Mouse (Mus musculus): Measurements from ENCODE around the gene Tmem221. TPM values are rescaled to one million over a fixed set of nuclear protein-coding genes. Genes with fewer than 3 reads are reported as not detected.

The Tmem221 gene
- polyA plus RNA-seq, 1 experiment from 2014 or later, result 0.32 TPM

DNA sequence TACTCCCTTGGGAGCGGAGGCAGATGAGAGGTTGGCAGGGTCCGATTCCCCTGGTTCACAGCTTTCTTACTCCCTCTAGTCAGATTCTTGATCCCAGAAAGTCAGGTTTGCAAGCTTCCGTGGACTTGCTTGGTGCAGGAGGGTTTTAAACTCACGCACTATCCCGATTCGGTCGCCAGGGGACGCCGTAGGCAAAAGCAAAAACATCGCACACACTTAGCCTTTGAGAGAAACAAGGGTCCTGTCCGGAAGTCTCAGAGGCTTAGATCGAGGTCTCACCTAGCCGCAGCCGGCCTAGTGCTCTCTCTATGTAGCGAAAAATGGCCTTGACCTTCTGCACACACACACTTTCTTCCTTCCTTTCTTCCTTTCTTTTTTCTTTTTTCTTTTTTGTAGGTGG is 2.7 kb upstream of the Tmem221 start:
- H3K36me3 ChIP-seq (replicated peaks; ENCODE audit: control insufficient read depth, insufficient read depth), result no peaks in the 10 kb centered on the region
- H3K9me3 ChIP-seq (ENCODE audit: control insufficient read depth, low read length), result no peaks in the 10 kb centered on the region
- no peak overlapping the region for H3K27ac ChIP-seq
- WGBS, result 3% methylated on average over 15 of the region's 15 CpGs
- no peak for ATAC-seq (ENCODE audit: low FRiP score)
- no peak overlapping the region for H3K4me2 ChIP-seq (replicated peaks)
- H3K27me3 ChIP-seq (ENCODE audit: control insufficient read depth, insufficient read depth, low read length), result peaks cover 77% of the 10 kb centered on the region
- H3K9ac ChIP-seq, result no peak overlapping the region
- DNase-seq (ENCODE audit: low spot score), result peak; percentile 80
- 0 out of 2 replicates have a peak, but pooled peaks cover 4% of the 10 kb centered on the region for H3K4me1 ChIP-seq (replicated peaks; ENCODE audit: control insufficient read depth, insufficient read depth, low read length)
- H3K4me3 ChIP-seq (replicated peaks; ENCODE audit: low read length), result no peak overlapping the region

DNA sequence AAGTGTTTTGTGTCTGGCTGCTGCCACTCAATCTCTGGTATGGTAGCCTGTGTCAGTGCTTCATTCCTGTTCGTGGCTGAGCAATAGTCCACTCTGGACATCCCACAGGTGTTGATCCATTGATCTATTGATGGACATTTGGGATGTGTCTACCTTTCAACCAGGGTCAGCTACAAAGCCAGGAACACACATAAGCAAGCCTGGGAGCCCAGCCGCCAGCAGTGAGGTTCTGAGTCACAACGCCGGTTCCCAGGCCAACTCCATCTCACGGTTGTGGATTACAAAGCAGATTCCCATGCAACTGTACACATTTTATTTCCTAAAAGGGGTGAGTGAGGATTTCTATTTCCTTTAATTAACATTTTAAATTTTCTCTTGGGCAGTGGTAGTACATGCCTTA is 2.1 kb upstream of the Tmem221 start:
- no peak for ATAC-seq (ENCODE audit: low FRiP score)

DNA sequence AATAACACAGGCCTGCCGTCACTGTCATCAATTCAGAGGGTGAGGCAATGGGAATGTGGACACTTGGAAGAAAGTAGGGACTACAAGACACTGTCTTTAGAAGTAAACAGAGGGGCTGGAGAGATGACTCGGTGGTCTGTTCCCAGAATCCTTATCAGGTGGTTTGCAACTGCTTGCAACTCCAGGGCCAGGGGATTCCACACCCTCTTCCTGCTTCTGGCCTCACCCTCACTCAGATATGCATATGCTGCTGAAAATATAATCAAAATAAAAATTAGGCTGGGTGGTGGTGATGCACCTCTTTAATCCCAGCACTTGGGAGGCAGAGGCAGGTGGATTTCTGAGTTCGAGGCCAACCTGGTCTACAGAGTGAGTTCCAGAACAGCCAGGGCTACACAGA is 1.4 kb upstream of the Tmem221 start:
- 79% methylated on average over 3 of the region's 3 CpGs for WGBS
- ATAC-seq (ENCODE audit: low FRiP score), result no peak

More for the DNA sequence above, 2.1 kb upstream of the Tmem221 start:
- Histone ChIP-seq H3K4me1 (replicated peaks; ENCODE audit: control insufficient read depth, insufficient read depth, low read length) (0 out of 2 replicates have a peak, but pooled peaks cover 4% of the 10 kb centered on the region), H3K4me3 (replicated peaks; ENCODE audit: low read length) (no peak overlapping the region), H3K9ac (no peak overlapping the region), H3K27me3 (ENCODE audit: control insufficient read depth, insufficient read depth, low read length) (peaks cover 83% of the 10 kb centered on the region), H3K36me3 (replicated peaks; ENCODE audit: control insufficient read depth, insufficient read depth) (no peaks in the 10 kb centered on the region), H3K27ac (no peak overlapping the region), H3K9me3 (ENCODE audit: control insufficient read depth, low read length) (no peaks in the 10 kb centered on the region), H3K4me2 (replicated peaks) (no peak overlapping the region)
- 87% methylated on average over 5 of the region's 5 CpGs for WGBS
- no peak for DNase-seq (ENCODE audit: low spot score)

DNA sequence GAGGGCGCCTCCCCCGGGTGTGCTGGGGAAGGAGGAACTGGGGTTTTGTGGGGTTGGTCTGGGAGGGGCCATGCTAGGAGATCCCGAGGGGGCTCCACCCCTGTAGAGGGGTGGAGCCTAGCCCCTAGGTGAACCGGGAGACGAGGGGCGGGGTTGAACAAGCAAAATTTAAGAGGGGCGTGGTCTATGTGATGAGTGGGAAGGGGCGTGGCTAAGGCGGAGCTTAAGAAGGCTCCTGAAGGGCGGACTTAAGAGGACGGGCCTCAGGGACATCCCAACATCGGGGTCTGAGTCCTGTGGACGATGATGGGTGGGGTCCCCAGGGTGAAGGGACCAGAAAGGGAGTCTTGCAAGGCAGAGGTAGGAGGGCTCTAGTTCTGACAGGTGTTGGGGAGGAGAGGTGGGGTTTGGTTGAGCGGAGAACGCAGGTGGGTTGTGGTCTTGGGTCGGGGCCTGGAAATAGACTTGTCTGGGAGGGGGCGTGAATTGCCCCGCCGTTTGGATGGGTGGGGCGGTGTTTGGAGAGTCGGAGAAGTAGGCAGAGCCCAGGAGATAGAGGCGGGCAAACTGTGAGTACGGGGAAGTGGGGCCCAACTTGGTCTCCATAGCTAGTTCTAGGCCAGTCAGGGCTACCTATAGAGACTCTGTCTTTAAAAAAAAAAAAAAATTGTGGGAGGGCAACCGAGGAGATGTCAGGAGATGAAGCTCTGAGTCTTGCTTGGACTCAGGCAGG is 453 bp upstream of the Tmem221 start:
- Histone ChIP-seq H3K9ac (no peak overlapping the region), H3K36me3 (replicated peaks; ENCODE audit: control insufficient read depth, insufficient read depth) (no peaks in the 10 kb centered on the region), H3K27ac (no peak overlapping the region), H3K4me3 (replicated peaks; ENCODE audit: low read length) (peak overlapping the region; percentile 18), H3K4me1 (replicated peaks; ENCODE audit: control insufficient read depth, insufficient read depth, low read length) (0 out of 2 replicates have a peak, but pooled peaks cover 4% of the 10 kb centered on the region), H3K27me3 (ENCODE audit: control insufficient read depth, insufficient read depth, low read length) (peaks cover 88% of the 10 kb centered on the region), H3K9me3 (ENCODE audit: control insufficient read depth, low read length) (no peaks in the 10 kb centered on the region), H3K4me2 (replicated peaks) (peak overlapping the region; percentile 38)
- no peak for DNase-seq (ENCODE audit: low spot score)
- 0 out of 2 replicates have a peak, but pooled peaks have one; percentile 10 for ATAC-seq (ENCODE audit: low FRiP score)
- WGBS, result 3% methylated on average over 24 of the region's 24 CpGs

More for the DNA sequence above, 1.4 kb upstream of the Tmem221 start:
- no peaks in the 10 kb centered on the region for H3K9me3 ChIP-seq (ENCODE audit: control insufficient read depth, low read length)
- H3K4me2 ChIP-seq (replicated peaks), result no peak overlapping the region
- no peak overlapping the region for H3K4me3 ChIP-seq (replicated peaks; ENCODE audit: low read length)
- H3K9ac ChIP-seq, result no peak overlapping the region
- H3K27me3 ChIP-seq (ENCODE audit: control insufficient read depth, insufficient read depth, low read length), result peaks cover 90% of the 10 kb centered on the region
- H3K27ac ChIP-seq, result no peak overlapping the region
- H3K4me1 ChIP-seq (replicated peaks; ENCODE audit: control insufficient read depth, insufficient read depth, low read length), result 0 out of 2 replicates have a peak, but pooled peaks cover 4% of the 10 kb centered on the region
- H3K36me3 ChIP-seq (replicated peaks; ENCODE audit: control insufficient read depth, insufficient read depth), result no peaks in the 10 kb centered on the region
- DNase-seq (ENCODE audit: low spot score), result no peak

DNA sequence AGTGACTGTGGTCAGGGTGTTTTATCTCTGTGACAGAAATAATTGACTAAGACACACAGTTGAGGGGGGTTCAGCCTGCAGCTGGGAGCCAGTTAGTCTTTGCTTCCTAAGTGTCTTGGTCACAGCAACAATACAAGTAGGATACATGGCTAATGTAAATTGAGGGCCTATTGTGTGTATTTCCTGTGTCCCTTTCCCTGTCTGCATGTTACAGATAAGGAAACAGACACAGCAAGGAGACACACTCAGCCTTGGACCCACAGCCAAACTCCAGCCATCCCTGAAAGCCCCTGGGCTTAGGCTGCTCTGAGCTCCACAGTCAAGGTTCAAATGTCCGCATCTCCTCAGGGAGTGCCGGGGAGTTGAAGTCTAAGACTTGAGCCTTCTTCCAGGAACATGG is 4.0 kb downstream of the Tmem221 start:
- H3K4me2 ChIP-seq (replicated peaks), result no peak overlapping the region
- H3K27me3 ChIP-seq (ENCODE audit: control insufficient read depth, insufficient read depth, low read length), result peaks cover 45% of the 10 kb centered on the region
- no peak overlapping the region for H3K4me3 ChIP-seq (replicated peaks; ENCODE audit: low read length)
- no peaks in the 10 kb centered on the region for H3K9me3 ChIP-seq (ENCODE audit: control insufficient read depth, low read length)
- DNase-seq (ENCODE audit: low spot score) (no peak), ATAC-seq (ENCODE audit: low FRiP score) (no peak)
- H3K36me3 ChIP-seq (replicated peaks; ENCODE audit: control insufficient read depth, insufficient read depth), result no peaks in the 10 kb centered on the region
- H3K9ac ChIP-seq, result no peak overlapping the region
- no peaks in the 10 kb centered on the region for H3K4me1 ChIP-seq (replicated peaks; ENCODE audit: control insufficient read depth, insufficient read depth, low read length)
- no peak overlapping the region for H3K27ac ChIP-seq
- WGBS, result 87% methylated on average over 2 of the region's 2 CpGs

DNA sequence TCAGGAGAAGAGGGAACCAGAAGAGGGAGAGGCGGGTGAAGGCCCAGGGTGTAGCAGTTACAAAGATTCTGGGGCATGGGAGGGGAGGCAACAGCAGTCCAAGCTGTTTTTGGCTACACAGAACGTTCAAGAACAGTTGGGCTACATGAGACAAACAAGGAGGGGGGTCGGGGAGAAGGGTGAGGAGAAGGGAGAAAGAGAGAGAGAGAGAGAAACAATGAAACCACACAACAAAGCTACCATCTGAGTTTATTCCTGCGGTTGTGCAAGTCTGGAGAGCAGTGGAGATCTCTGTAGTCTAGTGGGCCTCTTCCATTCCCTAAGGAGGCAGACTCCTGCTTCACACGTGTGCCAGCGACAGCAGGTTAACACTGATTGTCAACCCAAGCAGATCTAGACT is 4.7 kb downstream of the Tmem221 start:
- Histone ChIP-seq H3K9ac (no peak overlapping the region), H3K27ac (no peak overlapping the region), H3K27me3 (ENCODE audit: control insufficient read depth, insufficient read depth, low read length) (peaks cover 39% of the 10 kb centered on the region), H3K9me3 (ENCODE audit: control insufficient read depth, low read length) (no peaks in the 10 kb centered on the region), H3K4me2 (replicated peaks) (no peak overlapping the region), H3K36me3 (replicated peaks; ENCODE audit: control insufficient read depth, insufficient read depth) (no peaks in the 10 kb centered on the region), H3K4me3 (replicated peaks; ENCODE audit: low read length) (no peak overlapping the region), H3K4me1 (replicated peaks; ENCODE audit: control insufficient read depth, insufficient read depth, low read length) (no peaks in the 10 kb centered on the region)
- WGBS, result 70% methylated on average over 6 of the region's 6 CpGs
- ATAC-seq (ENCODE audit: low FRiP score) (no peak), DNase-seq (ENCODE audit: low spot score) (no peak)

DNA sequence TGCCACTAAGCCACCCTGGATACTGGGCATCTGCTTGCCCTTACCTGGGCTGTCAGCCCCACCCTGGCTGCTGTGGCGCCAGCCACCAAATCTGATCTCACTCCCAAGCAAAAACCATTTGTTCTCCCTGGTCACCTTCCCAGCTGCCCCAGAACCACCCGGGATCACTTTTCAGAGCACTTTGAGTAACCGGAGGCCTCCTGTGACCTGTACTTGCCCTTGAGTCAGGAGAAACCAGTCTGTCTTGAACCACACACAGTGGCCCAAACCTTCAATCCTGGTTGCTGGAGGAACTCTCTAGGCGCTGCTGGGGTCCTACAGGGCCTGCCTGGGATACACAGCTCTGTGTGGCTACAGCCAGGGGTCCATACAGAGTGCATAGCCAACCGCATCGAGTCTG is 5.9 kb downstream of the Tmem221 start:
- Histone ChIP-seq H3K4me3 (replicated peaks; ENCODE audit: low read length) (no peak overlapping the region), H3K27ac (no peak overlapping the region), H3K4me1 (replicated peaks; ENCODE audit: control insufficient read depth, insufficient read depth, low read length) (no peaks in the 10 kb centered on the region), H3K36me3 (replicated peaks; ENCODE audit: control insufficient read depth, insufficient read depth) (peaks cover 11% of the 10 kb centered on the region), H3K9me3 (ENCODE audit: control insufficient read depth, low read length) (no peaks in the 10 kb centered on the region), H3K4me2 (replicated peaks) (no peak overlapping the region), H3K9ac (no peak overlapping the region), H3K27me3 (ENCODE audit: control insufficient read depth, insufficient read depth, low read length) (peaks cover 26% of the 10 kb centered on the region)
- ATAC-seq (ENCODE audit: low FRiP score), result no peak
- WGBS, result 81% methylated on average over 6 of the region's 6 CpGs
- no peak for DNase-seq (ENCODE audit: low spot score)

DNA sequence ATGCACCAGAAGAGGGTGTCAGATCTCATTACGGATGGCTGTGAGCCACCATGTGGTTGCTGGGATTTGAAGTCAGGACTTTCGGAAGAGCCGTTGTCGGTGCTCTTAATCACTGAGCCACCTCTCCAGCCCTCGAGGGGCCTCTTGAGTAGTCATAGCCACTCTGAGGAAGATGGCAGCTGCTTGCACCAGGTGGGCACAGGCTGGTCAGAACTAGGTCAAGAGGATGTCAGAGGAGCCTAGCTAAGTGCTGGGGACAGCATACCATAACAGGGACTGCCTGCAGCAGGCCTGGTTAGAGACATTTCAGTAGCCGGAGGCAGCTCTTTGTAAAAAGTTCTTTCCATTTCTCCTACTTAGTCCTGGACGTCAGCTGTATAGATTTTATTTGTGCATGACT is 7.9 kb downstream of the Tmem221 start:
- Histone ChIP-seq H3K4me1 (replicated peaks; ENCODE audit: control insufficient read depth, insufficient read depth, low read length) (no peaks in the 10 kb centered on the region), H3K4me2 (replicated peaks) (no peak overlapping the region), H3K27me3 (ENCODE audit: control insufficient read depth, insufficient read depth, low read length) (peaks cover 6% of the 10 kb centered on the region), H3K9me3 (ENCODE audit: control insufficient read depth, low read length) (no peaks in the 10 kb centered on the region), H3K27ac (no peak overlapping the region), H3K36me3 (replicated peaks; ENCODE audit: control insufficient read depth, insufficient read depth) (peaks cover 29% of the 10 kb centered on the region), H3K4me3 (replicated peaks; ENCODE audit: low read length) (no peak overlapping the region), H3K9ac (no peak overlapping the region)
- 67% methylated on average over 7 of the region's 7 CpGs for WGBS
- DNase-seq (ENCODE audit: low spot score) (no peak), ATAC-seq (ENCODE audit: low FRiP score) (no peak)

DNA sequence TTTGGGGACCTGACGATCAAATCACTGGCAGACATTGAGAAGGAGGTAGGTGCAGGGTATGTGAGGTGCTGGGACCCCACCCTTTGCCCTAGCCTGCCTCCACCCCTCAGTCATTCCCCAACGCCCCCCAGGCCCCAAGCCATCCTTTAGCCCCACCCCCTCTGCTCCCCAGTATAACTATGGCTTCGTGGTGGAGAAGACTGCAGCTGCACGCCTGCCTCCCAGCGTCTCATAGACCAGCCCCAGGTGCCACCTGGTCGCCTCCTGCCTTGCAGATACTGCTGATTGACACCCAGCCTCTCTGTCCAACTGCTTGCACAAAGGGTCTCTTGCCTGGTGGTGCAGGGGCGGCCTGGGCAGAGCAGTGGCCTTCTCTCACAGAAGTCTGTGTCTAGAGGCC is 11.1 kb downstream of the Tmem221 start:
- 91% methylated on average over 7 of the region's 7 CpGs for WGBS
- H3K4me1 ChIP-seq (replicated peaks; ENCODE audit: control insufficient read depth, insufficient read depth, low read length), result peaks cover 9% of the 10 kb centered on the region; the same call in 1 of the 2 replicates
- no peaks in the 10 kb centered on the region for H3K9me3 ChIP-seq (ENCODE audit: control insufficient read depth, low read length)
- H3K27ac ChIP-seq, result no peak overlapping the region
- DNase-seq (ENCODE audit: low spot score) (no peak), ATAC-seq (ENCODE audit: low FRiP score) (no peak)
- H3K9ac ChIP-seq, result no peak overlapping the region
- H3K4me2 ChIP-seq (replicated peaks), result no peak overlapping the region
- no peaks in the 10 kb centered on the region for H3K27me3 ChIP-seq (ENCODE audit: control insufficient read depth, insufficient read depth, low read length)
- no peak overlapping the region for H3K4me3 ChIP-seq (replicated peaks; ENCODE audit: low read length)
- H3K36me3 ChIP-seq (replicated peaks; ENCODE audit: control insufficient read depth, insufficient read depth), result peaks cover 36% of the 10 kb centered on the region
